Mouse (Mus musculus): ENCODE measurements at regions not wholly inside any gene's neighbourhood (a gene's known extent, or its start where the extent isn't known, plus 50 kb on each side); places are given as distances from the start of the nearest gene placed in this dataset.

DNA sequence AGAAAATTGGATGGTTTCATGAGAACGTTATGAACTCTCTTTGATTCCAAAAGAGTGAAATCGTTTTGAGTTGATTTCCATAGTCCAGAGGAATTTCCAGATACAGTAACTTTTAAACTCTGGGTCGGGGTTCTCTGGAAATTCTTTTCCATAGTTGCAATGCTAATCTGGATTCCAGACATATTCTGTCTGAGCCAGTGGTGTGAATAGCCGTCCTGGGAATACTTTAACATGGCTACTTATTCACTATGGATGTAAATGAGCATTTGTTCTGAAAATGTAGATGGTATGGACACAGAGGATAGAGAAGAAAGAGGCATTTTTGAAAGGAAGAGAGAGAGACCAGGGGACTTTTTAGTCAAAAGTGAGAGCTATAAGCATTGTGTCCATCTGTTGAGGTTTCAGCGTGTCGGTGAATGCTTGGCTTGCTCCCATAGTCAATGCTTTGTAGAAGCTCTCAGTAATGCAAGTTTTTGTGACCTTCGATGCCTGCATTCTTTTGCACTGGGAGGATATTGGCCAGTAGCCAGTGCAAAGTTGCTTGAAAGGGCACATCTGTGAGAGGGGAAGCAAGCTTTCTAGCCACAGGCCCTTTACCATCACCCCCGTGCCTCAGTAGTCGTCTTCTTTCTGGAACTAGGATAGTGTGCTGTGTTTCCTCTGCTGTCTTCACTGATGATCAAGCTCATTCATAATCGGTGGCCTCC lies 208.9 kb downstream of the Gm19410 start:
- no peak for TF ChIP-seq POLR2A (IDR thresholded peaks at IDR 0.05; ENCODE audit: borderline replicate concordance, insufficient read depth, low read length)
- DNase-seq = no peak
- Histone ChIP-seq H3K27me3 (ENCODE audit: control insufficient read depth, insufficient read depth, low read length) (no peaks in the 10 kb centered on the region), H3K27ac (ENCODE audit: insufficient read depth, low read length) (no peak overlapping the region), H3K4me3 (replicated peaks; ENCODE audit: insufficient read depth, low read depth, low read length) (no peak overlapping the region), H3K4me1 (ENCODE audit: control insufficient read depth, insufficient read depth, low read length) (no peaks in the 10 kb centered on the region)
- WGBS = 63% methylated on average over 10 of the region's 10 CpGs

DNA sequence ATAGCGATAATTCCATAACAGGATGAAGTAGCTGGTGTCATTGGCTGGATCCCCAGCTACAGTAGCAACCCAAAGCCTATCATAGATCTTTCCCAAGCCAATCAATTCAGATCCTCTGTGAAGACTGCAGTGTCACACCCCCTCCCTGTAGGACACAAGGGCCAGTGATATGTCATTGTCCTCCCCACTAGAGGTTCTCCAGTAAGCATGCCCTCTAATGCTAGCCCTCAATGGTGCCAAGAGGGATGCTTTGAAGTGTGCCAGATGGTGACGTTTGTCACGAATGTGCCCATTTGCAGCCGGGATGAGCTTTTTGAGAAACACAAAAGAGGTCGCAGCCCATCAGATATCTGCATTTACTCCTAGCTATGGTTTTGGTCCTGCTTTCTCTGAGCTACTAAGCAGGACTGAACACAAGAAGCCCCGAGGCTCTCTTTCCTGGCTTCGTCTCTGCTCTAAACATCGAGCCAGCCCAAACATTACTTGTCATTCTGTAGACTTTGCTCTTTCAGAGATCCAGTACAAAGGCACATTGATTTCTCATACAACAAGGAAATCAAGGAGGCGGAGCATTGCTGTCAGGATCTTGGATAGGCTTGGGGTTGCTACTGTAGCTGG lies 214.2 kb downstream of the Gm19410 start:
- TF ChIP-seq POLR2A (IDR thresholded peaks at IDR 0.05; ENCODE audit: borderline replicate concordance, insufficient read depth, low read length) (no peak), CTCF (IDR thresholded peaks at IDR 0.05; ENCODE audit: borderline replicate concordance, insufficient read depth, low read depth, low read length) (no peak)
- H3K4me3 ChIP-seq (replicated peaks; ENCODE audit: insufficient read depth, low read depth, low read length) = no peak overlapping the region
- H3K27ac ChIP-seq (ENCODE audit: insufficient read depth, low read length) = no peak overlapping the region
- 58% methylated on average over 9 of the region's 9 CpGs for WGBS
- H3K27me3 ChIP-seq (ENCODE audit: control insufficient read depth, insufficient read depth, low read length) = no peaks in the 10 kb centered on the region
- H3K4me1 ChIP-seq (ENCODE audit: control insufficient read depth, insufficient read depth, low read length) = peaks cover 2% of the 10 kb centered on the region; the same call in 1 of the 2 replicates
- DNase-seq = no peak

DNA sequence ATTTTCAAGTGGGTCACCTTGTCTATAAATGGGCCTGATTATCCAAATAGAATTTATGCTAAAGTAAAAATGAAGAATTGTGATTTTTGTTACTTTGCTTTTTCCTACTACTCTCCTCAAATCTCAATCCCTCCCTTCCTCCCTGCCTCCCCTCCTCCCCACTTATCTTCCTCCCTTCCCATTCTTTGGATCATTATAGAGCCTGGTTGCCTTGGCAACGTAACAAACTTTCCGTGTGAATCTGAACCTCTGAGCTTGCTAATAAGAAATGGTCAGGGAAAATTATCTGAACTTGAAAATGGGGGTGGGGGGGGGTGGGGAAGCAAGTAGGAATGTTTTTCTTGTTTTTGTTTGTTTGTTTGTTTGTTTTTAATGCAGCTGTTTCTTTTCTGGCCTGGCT lies 217.5 kb downstream of the Gm19410 start:
- DNase-seq = no peak
- 76% methylated on average over 2 of the region's 2 CpGs for WGBS
- H3K27ac ChIP-seq (ENCODE audit: insufficient read depth, low read length) = no peak overlapping the region

DNA sequence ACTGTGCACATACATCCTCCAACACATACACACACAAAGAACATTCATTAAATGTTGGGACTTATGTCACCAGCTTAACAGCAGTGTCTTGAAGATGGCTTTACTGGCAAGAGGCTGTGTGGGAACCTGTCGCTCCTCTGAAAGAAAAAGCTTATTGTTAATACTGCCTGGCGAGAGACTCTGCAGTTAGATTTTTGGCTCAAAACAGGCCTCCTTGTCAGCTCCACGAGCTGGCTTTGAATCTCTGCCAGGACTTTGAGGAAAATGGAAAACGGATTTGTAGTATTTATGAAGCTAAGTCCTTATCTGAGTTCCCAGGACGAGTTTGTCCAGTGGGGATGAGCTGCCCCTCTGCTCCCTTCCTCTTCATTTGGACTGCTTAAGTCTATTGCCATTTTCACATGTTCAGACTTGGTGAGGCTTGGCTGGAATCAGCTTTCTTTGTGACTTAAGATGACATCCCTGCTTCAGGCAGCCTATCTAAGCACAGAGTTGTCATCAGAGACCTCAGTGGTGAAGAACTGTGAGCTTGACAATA lies 219.6 kb downstream of the Gm19410 start:
- WGBS = 26% methylated on average over 5 of the region's 5 CpGs
- Histone ChIP-seq H3K27ac (ENCODE audit: insufficient read depth, low read length) (no peak overlapping the region), H3K4me1 (ENCODE audit: control insufficient read depth, insufficient read depth, low read length) (peaks cover 6% of the 10 kb centered on the region; the same call in 1 of the 2 replicates), H3K27me3 (ENCODE audit: control insufficient read depth, insufficient read depth, low read length) (no peaks in the 10 kb centered on the region), H3K4me3 (replicated peaks; ENCODE audit: insufficient read depth, low read depth, low read length) (no peak overlapping the region)
- DNase-seq = peak in 1 of 2 experiments; percentile 39
- no peak for TF ChIP-seq CTCF (IDR thresholded peaks at IDR 0.05; ENCODE audit: borderline replicate concordance, insufficient read depth, low read depth, low read length)
- TF ChIP-seq POLR2A (IDR thresholded peaks at IDR 0.05; ENCODE audit: borderline replicate concordance, insufficient read depth, low read length) = no peak

More for the DNA sequence above, 217.5 kb downstream of the Gm19410 start:
- Histone ChIP-seq H3K4me1 (ENCODE audit: control insufficient read depth, insufficient read depth, low read length) (peaks cover 6% of the 10 kb centered on the region; the same call in 1 of the 2 replicates), H3K27me3 (ENCODE audit: control insufficient read depth, insufficient read depth, low read length) (no peaks in the 10 kb centered on the region), H3K4me3 (replicated peaks; ENCODE audit: insufficient read depth, low read depth, low read length) (no peak overlapping the region)
- TF ChIP-seq POLR2A (IDR thresholded peaks at IDR 0.05; ENCODE audit: borderline replicate concordance, insufficient read depth, low read length) = no peak
- TF ChIP-seq CTCF (IDR thresholded peaks at IDR 0.05; ENCODE audit: borderline replicate concordance, insufficient read depth, low read depth, low read length) = no peak

DNA sequence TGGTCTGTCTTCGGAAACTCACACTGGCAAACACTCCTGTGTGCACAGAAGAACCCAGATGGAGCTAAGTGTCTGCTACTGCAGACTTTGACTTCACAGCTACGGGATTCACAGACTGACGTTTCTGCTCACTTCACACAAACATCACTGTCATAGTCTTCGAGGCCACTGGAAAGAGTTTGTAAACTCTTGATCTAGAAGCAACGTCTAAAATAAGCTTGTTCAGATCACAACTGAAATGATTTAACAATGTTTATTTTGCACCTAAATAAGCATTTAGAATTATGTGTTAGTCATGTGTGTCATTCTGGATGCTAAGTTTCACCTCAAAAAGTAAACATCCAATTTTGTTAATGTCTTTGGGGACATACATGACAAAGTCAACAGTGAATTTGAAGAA lies 221.7 kb downstream of the Gm19410 start:
- H3K4me3 ChIP-seq (replicated peaks; ENCODE audit: insufficient read depth, low read depth, low read length) = no peak overlapping the region

DNA sequence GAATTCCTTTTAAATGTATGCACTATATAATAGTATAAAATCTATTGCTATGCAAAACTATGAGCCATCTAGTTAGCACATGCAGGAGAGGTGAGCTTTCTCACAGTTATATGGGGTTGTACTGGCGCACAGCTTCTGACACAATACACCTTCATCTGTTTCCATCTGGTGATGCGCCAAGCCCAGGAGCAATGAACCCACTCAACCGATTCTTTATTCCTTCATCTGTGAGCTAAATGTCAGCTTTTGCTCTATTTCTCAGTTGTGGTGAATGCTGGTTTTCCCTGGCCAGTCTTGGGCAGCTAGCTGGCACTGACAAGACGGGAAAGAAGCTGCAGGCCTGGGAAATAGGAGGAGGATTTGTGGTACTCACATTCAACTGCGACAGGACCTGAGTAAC lies 225.4 kb downstream of the Gm19410 start:
- WGBS = 21% methylated on average over 5 of the region's 5 CpGs
- Histone ChIP-seq H3K4me3 (replicated peaks; ENCODE audit: insufficient read depth, low read depth, low read length) (no peak overlapping the region), H3K27me3 (ENCODE audit: control insufficient read depth, insufficient read depth, low read length) (no peaks in the 10 kb centered on the region), H3K4me1 (ENCODE audit: control insufficient read depth, insufficient read depth, low read length) (no peaks in the 10 kb centered on the region; the same call in 1 of the 2 replicates), H3K27ac (ENCODE audit: insufficient read depth, low read length) (0 out of 2 replicates have a peak overlapping the region, but pooled peaks have one; percentile 2)
- TF ChIP-seq CTCF (IDR thresholded peaks at IDR 0.05; ENCODE audit: borderline replicate concordance, insufficient read depth, low read depth, low read length) (no peak), POLR2A (IDR thresholded peaks at IDR 0.05; ENCODE audit: borderline replicate concordance, insufficient read depth, low read length) (no peak)
- peak; percentile 63 to 80 for DNase-seq

More for the DNA sequence above, 221.7 kb downstream of the Gm19410 start:
- TF ChIP-seq CTCF (IDR thresholded peaks at IDR 0.05; ENCODE audit: borderline replicate concordance, insufficient read depth, low read depth, low read length) = no peak
- TF ChIP-seq POLR2A (IDR thresholded peaks at IDR 0.05; ENCODE audit: borderline replicate concordance, insufficient read depth, low read length) = no peak
- H3K27me3 ChIP-seq (ENCODE audit: control insufficient read depth, insufficient read depth, low read length) = no peaks in the 10 kb centered on the region
- WGBS = 80% methylated on average over 5 of the region's 5 CpGs
- DNase-seq = no peak
- H3K27ac ChIP-seq (ENCODE audit: insufficient read depth, low read length) = no peak overlapping the region
- H3K4me1 ChIP-seq (ENCODE audit: control insufficient read depth, insufficient read depth, low read length) = peaks cover 6% of the 10 kb centered on the region; the same call in 1 of the 2 replicates

DNA sequence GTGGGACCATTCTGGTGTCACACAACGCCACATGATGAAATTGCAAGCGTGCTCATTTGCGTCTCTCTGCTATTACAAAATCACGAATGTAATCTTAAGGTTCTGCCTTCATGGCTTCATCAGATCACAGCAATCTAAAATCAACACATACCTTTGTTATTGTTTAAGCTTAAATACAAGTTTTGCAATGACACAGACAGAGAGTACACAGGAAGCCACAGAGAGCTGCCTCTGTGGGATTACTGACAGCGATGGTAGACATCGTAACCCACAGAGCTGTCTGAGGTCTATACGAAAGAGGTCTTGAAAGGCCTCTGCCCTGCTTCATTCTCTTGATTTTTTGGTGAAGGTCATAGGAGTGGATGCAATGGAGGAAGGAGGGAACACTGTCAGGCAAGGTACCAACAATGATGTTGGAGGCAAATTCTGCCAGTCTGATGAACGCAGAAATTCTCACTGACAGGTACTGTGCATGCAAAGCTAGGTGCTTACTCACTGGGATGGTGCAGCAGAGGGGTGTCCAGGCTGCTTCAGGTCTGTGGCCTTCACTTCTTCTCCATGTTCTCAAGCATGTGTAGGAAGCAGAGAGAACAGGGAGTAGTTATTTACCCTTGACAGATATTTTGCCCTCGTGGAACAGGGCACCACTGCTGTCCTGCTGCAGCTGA lies 226.5 kb downstream of the Gm19410 start:
- 92% methylated on average over 9 of the region's 9 CpGs for WGBS
- no peaks in the 10 kb centered on the region; the same call in 1 of the 2 replicates for H3K4me1 ChIP-seq (ENCODE audit: control insufficient read depth, insufficient read depth, low read length)
- no peak overlapping the region for H3K27ac ChIP-seq (ENCODE audit: insufficient read depth, low read length)
- TF ChIP-seq POLR2A (IDR thresholded peaks at IDR 0.05; ENCODE audit: borderline replicate concordance, insufficient read depth, low read length) (no peak), CTCF (IDR thresholded peaks at IDR 0.05; ENCODE audit: borderline replicate concordance, insufficient read depth, low read depth, low read length) (no peak)
- H3K27me3 ChIP-seq (ENCODE audit: control insufficient read depth, insufficient read depth, low read length) = no peaks in the 10 kb centered on the region
- DNase-seq = no peak
- H3K4me3 ChIP-seq (replicated peaks; ENCODE audit: insufficient read depth, low read depth, low read length) = no peak overlapping the region
